Comparison of ENCODE assay signal across 28 mouse cellular contexts in genomic region chr13:52953779-52954553, GRCm38 (mm10).
"Had no signal": no experiment of that assay in that cellular context is flagged by ENCODE, and none has a peak within 500 bp of the region (broad histone marks: within the 10 kb centered on the region; RNA-seq: fewer than 3 reads in every experiment).

No protein-coding gene starts in this region.

- DNase-seq: gastrocnemius, adult 2 months; gastrocnemius, postnatal 10 days; gastrocnemius, postnatal 25 days; heart, adult 18-20 months; heart, postnatal 10 days; heart, postnatal 4 days; kidney, adult 18-20 months; kidney, adult 9 months; kidney, postnatal 14 days; kidney, postnatal 36 days; layer of hippocampus, adult 9-11 months; layer of hippocampus, postnatal 36 days; left cerebral cortex, postnatal 4 days; liver, embryonic 13.5 days had no signal

- H3K36me3 ChIP-seq: heart, embryonic 10.5 days; heart, embryonic 12.5 days; hindbrain, embryonic 10.5 days; hindbrain, embryonic 12.5 days; intestine, embryonic 15.5 days; kidney, embryonic 15.5 days; limb, embryonic 13.5 days; limb, embryonic 15.5 days; liver, embryonic 13.5 days; liver, embryonic 15.5 days had no signal

- ATAC-seq: hindbrain, embryonic 16.5 days; inflammation-experienced regulatory T-cells, adult 6 months; intestine, embryonic 15.5 days; intestine, postnatal 0 days had no signal

- H3K4me3 ChIP-seq: gastrocnemius, adult 2 months; heart, embryonic 10.5 days; heart, embryonic 12.5 days; hindbrain, embryonic 10.5 days; hindbrain, embryonic 12.5 days; intestine, embryonic 15.5 days; kidney, embryonic 15.5 days; limb, embryonic 13.5 days; limb, embryonic 15.5 days; liver, embryonic 13.5 days; liver, embryonic 15.5 days had no signal

- H3K4me1 ChIP-seq: heart, embryonic 10.5 days; heart, embryonic 12.5 days; hindbrain, embryonic 10.5 days; hindbrain, embryonic 12.5 days; intestine, embryonic 15.5 days; kidney, embryonic 15.5 days; limb, embryonic 13.5 days; limb, embryonic 15.5 days; liver, embryonic 13.5 days; liver, embryonic 15.5 days had no signal

- H3K27me3 ChIP-seq: heart, embryonic 12.5 days; hindbrain, embryonic 12.5 days; intestine, embryonic 15.5 days; kidney, embryonic 15.5 days; limb, embryonic 13.5 days; limb, embryonic 15.5 days; liver, embryonic 13.5 days; liver, embryonic 15.5 days had no signal

- H3K9ac ChIP-seq: heart, embryonic 12.5 days; hindbrain, embryonic 12.5 days; hindbrain, embryonic 14.5 days; intestine, embryonic 15.5 days; kidney, embryonic 15.5 days; limb, embryonic 13.5 days; limb, embryonic 15.5 days; liver, embryonic 13.5 days; liver, embryonic 15.5 days had no signal

- H3K27ac ChIP-seq: gastrocnemius, adult 2 months; heart, embryonic 10.5 days; hindbrain, embryonic 10.5 days; hindbrain, embryonic 12.5 days; hindbrain, embryonic 14.5 days; intestine, embryonic 15.5 days; kidney, embryonic 15.5 days; kidney, postnatal 0 days; limb, embryonic 13.5 days; limb, embryonic 15.5 days; liver, embryonic 13.5 days; liver, embryonic 15.5 days had no signal

- H3K9me3 ChIP-seq: heart, embryonic 10.5 days; hindbrain, embryonic 12.5 days; intestine, embryonic 15.5 days; kidney, embryonic 15.5 days; limb, embryonic 13.5 days; limb, embryonic 15.5 days; liver, embryonic 13.5 days; liver, embryonic 15.5 days had no signal

- H3K4me2 ChIP-seq: heart, embryonic 12.5 days; hindbrain, embryonic 12.5 days; hindbrain, embryonic 14.5 days; intestine, embryonic 15.5 days; kidney, embryonic 15.5 days; limb, embryonic 13.5 days; limb, embryonic 15.5 days; liver, embryonic 13.5 days; liver, embryonic 15.5 days had no signal
